Mouse (Mus musculus): ENCODE results near the gene Kif23. TPM values are rescaled to one million over a fixed set of nuclear protein-coding genes. Genes with fewer than 3 reads are reported as not detected.

The Kif23 gene
- polyA plus RNA-seq, 1 experiment from 2014 or later, result 100 TPM

- no peak overlapping the region for H3K9ac ChIP-seq (ENCODE audit: low read depth, low read length)
- no peaks in the 10 kb centered on the region for H3K9me3 ChIP-seq (ENCODE audit: control insufficient read depth, low read length)
- H3K4me2 ChIP-seq (replicated peaks; ENCODE audit: low read depth, low read length), result no peak overlapping the region
- WGBS, result 85% methylated on average over 11 of the region's 11 CpGs
- H3K27me3 ChIP-seq (ENCODE audit: control insufficient read depth, insufficient read depth, low read length), result no peaks in the 10 kb centered on the region
- H3K36me3 ChIP-seq (ENCODE audit: control insufficient read depth, insufficient read depth, low read length), result no peaks in the 10 kb centered on the region
- ATAC-seq (ENCODE audit: low FRiP score) (no peak), DNase-seq (ENCODE audit: low spot score) (no peak)
- H3K4me1 ChIP-seq (replicated peaks; ENCODE audit: control insufficient read depth, insufficient read depth, low read length), result peaks cover 8% of the 10 kb centered on the region
- no peak overlapping the region for H3K27ac ChIP-seq (ENCODE audit: low read depth, low read length)
- no peak overlapping the region for H3K4me3 ChIP-seq (ENCODE audit: low read depth, low read length)
These were observed 78.9 kb downstream of the Kif23 start for GRCm38 (mm10) chr9:61867659-61868058.

Other genes starting within 250 kb of the Kif23 start
- 1,024 and 1,073 TPM in 2 replicates for gene Rplp1, start 32.2 kb downstream of the Kif23 start, polyA plus RNA-seq (2014; fragmentation: Nextera tagmentation; extraction: Ambion mirVana)
- 0.24 and 1.3 TPM in 2 replicates for gene Paqr5, start 80.1 kb upstream of the Kif23 start, polyA plus RNA-seq (2014; fragmentation: Nextera tagmentation; extraction: Ambion mirVana)
- 21.3 and 23.7 TPM in 2 replicates for gene Glce, start 175.9 kb upstream of the Kif23 start, polyA plus RNA-seq (2014; fragmentation: Nextera tagmentation; extraction: Ambion mirVana)